Mouse (Mus musculus) heart, postnatal 0 days (tissue): ENCODE measurements around the gene Pnck.

Source experiments
- CTCF ChIP-seq: IDR thresholded peaks from 2 replicates; pipeline ENCODE4 v1.5.1; 2016; ENCODE audit warnings: antibody characterized with exemption, control low read depth, low read depth
- EP300 ChIP-seq: IDR thresholded peaks from 2 replicates; pipeline ENCODE4 v1.6.1; 2016; ENCODE audit warnings: antibody characterized with exemption, low read depth

GRCm38 (mm10) chrX:73626981-73627380 lies 32.9 kb downstream of the Pnck start:
- TF ChIP-seq CTCF: no peak
- TF ChIP-seq EP300: no peak
